Mouse (Mus musculus) intestine, embryonic 14.5 days (tissue): ENCODE measurements around the gene Iqcf1. TPM values are rescaled to one million over a fixed set of nuclear protein-coding genes. Genes with fewer than 3 reads are reported as not detected.

Experiments
- ATAC-seq: fragments of 200-750 bp; cut with Nextera tagmentation; replicated peaks from 2 replicates; pipeline ENCODE4 v1.8.0; 2017; ENCODE audit warnings: low read depth, moderate number of reproducible peaks, moderate TSS enrichment, moderate library complexity; ENCODE audit not compliant: low FRiP score, low TSS enrichment
- DNase-seq: peaks from one replicate; pipeline ENCODE4 v3.0.0-alpha.2; 2018; ENCODE audit warnings: low spot score
- H3K27ac ChIP-seq: fragments of 300-500 bp; sonication (generic); 2 replicates; pipeline ENCODE4 v1.5.1; 2014; ENCODE audit warnings: low read depth, mild to moderate bottlenecking, control low read depth
- H3K27me3 ChIP-seq: fragments of 300-500 bp; sonication (generic); replicated peaks from 2 replicates; pipeline ENCODE4 v1.6.1; 2014; ENCODE audit warnings: low read length, control low read depth; ENCODE audit not compliant: control insufficient read depth, insufficient read depth
- H3K36me3 ChIP-seq: fragments of 300-500 bp; sonication (generic); 2 replicates; pipeline ENCODE4 v1.6.1; 2014; ENCODE audit warnings: low read length, control low read depth; ENCODE audit not compliant: control insufficient read depth, insufficient read depth
- H3K4me1 ChIP-seq: fragments of 300-500 bp; sonication (generic); replicated peaks from 2 replicates; pipeline ENCODE4 v1.6.1; 2014; ENCODE audit warnings: low read length, control low read depth, mixed read lengths; ENCODE audit not compliant: control insufficient read depth, insufficient read depth
- H3K4me2 ChIP-seq: fragments of 300-500 bp; sonication (generic); 2 replicates; pipeline ENCODE4 v1.6.1; 2014; ENCODE audit warnings: low read length
- H3K4me3 ChIP-seq: fragments of 300-500 bp; sonication (generic); 2 replicates; pipeline ENCODE4 v1.5.1; 2014; ENCODE audit warnings: low read depth, low read length, control low read depth, mixed read lengths
- H3K9ac ChIP-seq: fragments of 300-500 bp; sonication (generic); 2 replicates; pipeline ENCODE4 v1.6.1; 2014; ENCODE audit warnings: mild to moderate bottlenecking, low read length
- H3K9me3 ChIP-seq: fragments of 300-500 bp; sonication (generic); 2 replicates; pipeline ENCODE4 v1.6.1; 2016; ENCODE audit warnings: low read length, control low read depth; ENCODE audit not compliant: control insufficient read depth
- WGBS: fragments of 180-500 bp; shearing (Covaris S2); extraction: QIAGEN DNeasy Blood & Tissue Kit; methylation state at CpG from one replicate; pipeline ENCODE4 v1.1.7; 2014; 5-methylcytosine and 5-hydroxymethylcytosine counted together
- polyA plus RNA-seq: library from polyadenylated mRNA; unstranded; fragments of >200 nt; fragmentation: Nextera tagmentation; extraction: Ambion mirVana; gene quantifications from 2 replicates; pipeline ENCODE4 v1.2.1, GENCODE M21; 2014

Iqcf1 gene
- polyA plus RNA-seq, 1 experiment from 2014 or later = not detected

DNA sequence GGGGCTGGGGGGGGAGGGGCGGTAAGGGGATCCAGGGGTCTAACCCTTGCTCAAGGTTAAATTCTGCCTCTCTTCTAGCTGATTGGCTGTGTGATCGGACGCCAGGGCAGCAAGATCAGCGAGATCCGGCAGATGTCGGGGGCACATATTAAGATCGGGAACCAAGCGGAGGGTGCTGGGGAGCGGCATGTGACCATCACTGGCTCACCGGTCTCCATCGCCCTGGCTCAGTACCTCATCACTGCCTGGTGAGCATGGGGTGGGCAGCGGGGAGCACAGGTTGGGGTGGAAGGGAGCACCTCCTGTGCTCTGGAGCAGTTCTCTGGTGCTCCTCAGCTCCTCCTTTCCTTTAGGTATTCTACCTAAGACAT, 37.4 kb upstream of the Iqcf1 start:
- H3K27ac ChIP-seq = no peak overlapping the region
- no peak overlapping the region for H3K9ac ChIP-seq
- peaks cover 7% of the 10 kb centered on the region; the same call in 1 of the 2 replicates for H3K4me1 ChIP-seq
- peaks cover 41% of the 10 kb centered on the region for H3K36me3 ChIP-seq
- H3K4me3 ChIP-seq = no peak overlapping the region
- DNase-seq (no peak), ATAC-seq (no peak)
- 97% methylated on average over 12 of the region's 12 CpGs for WGBS
- no peak overlapping the region for H3K4me2 ChIP-seq
- H3K27me3 ChIP-seq = no peaks in the 10 kb centered on the region
- no peaks in the 10 kb centered on the region for H3K9me3 ChIP-seq

GRCm38 (mm10) chr9:106463122-106464063, 36.4 kb upstream of the Iqcf1 start:
- no peaks in the 10 kb centered on the region for H3K9me3 ChIP-seq
- H3K4me1 ChIP-seq = peaks cover 3% of the 10 kb centered on the region; the same call in 1 of the 2 replicates
- no peak overlapping the region for H3K4me3 ChIP-seq
- no peak overlapping the region for H3K27ac ChIP-seq
- H3K4me2 ChIP-seq = no peak overlapping the region
- WGBS = 80% methylated on average over 21 of the region's 21 CpGs
- H3K27me3 ChIP-seq = no peaks in the 10 kb centered on the region
- ATAC-seq (no peak), DNase-seq (no peak)
- peaks cover 38% of the 10 kb centered on the region for H3K36me3 ChIP-seq
- H3K9ac ChIP-seq = no peak overlapping the region

- peaks cover 36% of the 10 kb centered on the region for H3K36me3 ChIP-seq
- peak overlapping the region; percentile 96 for H3K4me2 ChIP-seq
- peak; percentile 79 for DNase-seq
- peak; percentile 68 for ATAC-seq
- H3K4me1 ChIP-seq = peaks cover 3% of the 10 kb centered on the region; the same call in 1 of the 2 replicates
- 2% methylated on average over 87 of the region's 99 CpGs for WGBS
- H3K27me3 ChIP-seq = no peaks in the 10 kb centered on the region
- H3K27ac ChIP-seq = no peak overlapping the region
- peak overlapping the region; percentile 54 for H3K4me3 ChIP-seq
- H3K9me3 ChIP-seq = no peaks in the 10 kb centered on the region
- H3K9ac ChIP-seq = peak overlapping the region; percentile 56
Observed at GRCm38 (mm10) chr9:106464751-106465541, 34.8 kb upstream of the Iqcf1 start.

DNA sequence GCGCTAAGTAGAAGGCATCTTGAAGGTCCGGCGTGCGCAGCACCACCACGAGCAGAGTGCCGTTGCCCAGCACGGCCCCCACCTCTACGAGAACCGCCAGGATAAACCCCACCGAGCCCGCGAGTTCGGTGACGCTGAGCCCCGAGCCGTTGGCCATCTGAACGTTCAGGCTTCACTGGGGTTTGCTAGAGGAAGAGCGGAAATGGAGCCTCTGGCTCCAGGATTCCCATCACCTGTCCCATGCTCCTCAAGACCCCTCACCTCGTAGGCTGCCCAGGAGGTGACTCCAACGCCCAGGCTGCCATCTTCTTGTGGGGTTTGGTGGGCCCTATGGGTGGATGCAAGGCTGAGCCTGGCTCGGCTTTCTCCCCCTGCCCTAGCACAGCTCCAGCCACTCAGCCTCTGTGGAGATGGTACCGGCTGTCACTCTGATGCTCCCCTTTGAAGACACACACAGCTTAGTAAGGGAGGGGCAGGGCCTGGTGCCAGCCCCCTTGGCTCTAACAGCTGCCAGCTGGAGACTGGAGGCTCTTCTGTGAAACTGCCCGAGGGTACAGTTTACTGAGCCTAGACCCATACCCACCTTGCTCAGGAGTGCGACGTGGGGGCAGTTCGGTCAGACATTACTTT, 34.1 kb upstream of the Iqcf1 start, which contains the start of gene Gpr62:
Gene Gpr62, minus strand, starts transcription at position 368 of the 630 bp plus-strand sequence.
- Histone ChIP-seq H3K27ac (no peak within 1 kb of the TSS), H3K36me3 (peaks cover 28% of the 10 kb centered on the region), H3K4me1 (peaks cover 3% of the 10 kb centered on the region; the same call in 1 of the 2 replicates), H3K4me2 (peak within 1 kb of the TSS; percentile 96), H3K27me3 (no peaks in the 10 kb centered on the region), H3K9ac (peak within 1 kb of the TSS; percentile 56), H3K9me3 (no peaks in the 10 kb centered on the region), H3K4me3 (peak within 1 kb of the TSS; percentile 54)
- ATAC-seq (no peak), DNase-seq (no peak)
- WGBS = 35% methylated on average over 26 of the region's 26 CpGs

DNA sequence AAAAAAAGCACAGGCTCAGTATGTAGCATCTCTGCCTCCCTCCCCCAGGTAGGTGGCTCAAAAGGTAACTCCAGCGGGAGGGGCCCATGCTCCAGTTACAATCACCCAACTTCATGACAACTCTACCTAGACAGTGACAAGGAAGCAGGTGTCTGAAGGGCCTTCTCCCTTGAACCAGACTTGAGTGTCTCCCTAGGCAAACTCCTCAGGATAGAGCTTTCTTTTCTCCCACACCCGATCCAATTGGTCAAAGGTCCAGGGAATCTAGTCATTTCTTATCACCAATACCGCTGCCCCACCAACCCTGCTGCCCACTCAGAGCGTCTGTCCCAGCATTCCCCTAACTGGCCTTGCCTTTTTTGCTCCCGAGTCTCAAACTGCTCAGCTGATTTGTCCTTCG, 33.0 kb upstream of the Iqcf1 start:
- no peak for DNase-seq
- 88% methylated on average over 6 of the region's 6 CpGs for WGBS
- peaks cover 6% of the 10 kb centered on the region; the same call in 1 of the 2 replicates for H3K4me1 ChIP-seq
- H3K27me3 ChIP-seq = no peaks in the 10 kb centered on the region
- H3K27ac ChIP-seq = no peak overlapping the region
- no peak for ATAC-seq
- peaks cover 21% of the 10 kb centered on the region for H3K36me3 ChIP-seq
- no peaks in the 10 kb centered on the region for H3K9me3 ChIP-seq
- H3K4me3 ChIP-seq = no peak overlapping the region
- no peak overlapping the region for H3K9ac ChIP-seq
- H3K4me2 ChIP-seq = no peak overlapping the region

GRCm38 (mm10) chr9:106467746-106468145, 32.0 kb upstream of the Iqcf1 start:
- Histone ChIP-seq H3K4me2 (no peak overlapping the region), H3K9ac (no peak overlapping the region), H3K4me1 (peaks cover 13% of the 10 kb centered on the region; the same call in 1 of the 2 replicates), H3K36me3 (peaks cover 11% of the 10 kb centered on the region), H3K27ac (no peak overlapping the region), H3K27me3 (no peaks in the 10 kb centered on the region), H3K4me3 (no peak overlapping the region), H3K9me3 (no peaks in the 10 kb centered on the region)
- DNase-seq (no peak), ATAC-seq (no peak)
- WGBS = 90% methylated on average over 7 of the region's 7 CpGs

GRCm38 (mm10) chr9:106469317-106469716, 30.4 kb upstream of the Iqcf1 start:
- Histone ChIP-seq H3K4me2 (no peak overlapping the region), H3K27ac (no peak overlapping the region), H3K4me1 (peaks cover 13% of the 10 kb centered on the region; the same call in 1 of the 2 replicates), H3K27me3 (no peaks in the 10 kb centered on the region), H3K9ac (no peak overlapping the region), H3K4me3 (no peak overlapping the region), H3K9me3 (no peaks in the 10 kb centered on the region), H3K36me3 (no peaks in the 10 kb centered on the region)
- no peak for ATAC-seq
- DNase-seq = no peak
- WGBS = 70% methylated on average over 6 of the region's 6 CpGs

DNA sequence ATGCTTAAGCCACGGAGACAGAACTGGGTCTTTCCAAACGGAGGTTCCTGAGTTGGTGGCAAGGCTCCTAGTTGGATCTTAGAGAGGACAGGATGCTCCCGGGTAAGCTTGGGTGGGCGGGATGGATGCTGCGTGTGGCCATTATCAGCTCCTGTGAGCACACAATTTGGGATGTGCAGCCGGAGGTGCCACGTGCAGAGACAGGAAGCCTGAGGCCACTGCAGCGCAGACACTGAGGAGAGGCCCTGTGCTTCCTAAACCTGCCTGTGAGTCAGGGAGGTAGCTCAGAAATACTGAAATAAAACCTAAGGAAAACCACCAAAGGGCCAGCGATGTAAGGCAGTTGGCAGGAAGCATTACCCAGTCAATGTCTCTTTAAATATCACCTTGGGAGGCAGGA, 30.0 kb upstream of the Iqcf1 start:
- Histone ChIP-seq H3K36me3 (no peaks in the 10 kb centered on the region), H3K9ac (no peak overlapping the region), H3K27ac (no peak overlapping the region), H3K27me3 (no peaks in the 10 kb centered on the region), H3K4me3 (no peak overlapping the region), H3K4me1 (peaks cover 13% of the 10 kb centered on the region; the same call in 1 of the 2 replicates), H3K4me2 (no peak overlapping the region), H3K9me3 (no peaks in the 10 kb centered on the region)
- WGBS = 71% methylated on average over 9 of the region's 9 CpGs
- ATAC-seq = no peak
- DNase-seq = no peak
